Mouse (Mus musculus): ENCODE results near the gene Des.

Gene Des

DNA sequence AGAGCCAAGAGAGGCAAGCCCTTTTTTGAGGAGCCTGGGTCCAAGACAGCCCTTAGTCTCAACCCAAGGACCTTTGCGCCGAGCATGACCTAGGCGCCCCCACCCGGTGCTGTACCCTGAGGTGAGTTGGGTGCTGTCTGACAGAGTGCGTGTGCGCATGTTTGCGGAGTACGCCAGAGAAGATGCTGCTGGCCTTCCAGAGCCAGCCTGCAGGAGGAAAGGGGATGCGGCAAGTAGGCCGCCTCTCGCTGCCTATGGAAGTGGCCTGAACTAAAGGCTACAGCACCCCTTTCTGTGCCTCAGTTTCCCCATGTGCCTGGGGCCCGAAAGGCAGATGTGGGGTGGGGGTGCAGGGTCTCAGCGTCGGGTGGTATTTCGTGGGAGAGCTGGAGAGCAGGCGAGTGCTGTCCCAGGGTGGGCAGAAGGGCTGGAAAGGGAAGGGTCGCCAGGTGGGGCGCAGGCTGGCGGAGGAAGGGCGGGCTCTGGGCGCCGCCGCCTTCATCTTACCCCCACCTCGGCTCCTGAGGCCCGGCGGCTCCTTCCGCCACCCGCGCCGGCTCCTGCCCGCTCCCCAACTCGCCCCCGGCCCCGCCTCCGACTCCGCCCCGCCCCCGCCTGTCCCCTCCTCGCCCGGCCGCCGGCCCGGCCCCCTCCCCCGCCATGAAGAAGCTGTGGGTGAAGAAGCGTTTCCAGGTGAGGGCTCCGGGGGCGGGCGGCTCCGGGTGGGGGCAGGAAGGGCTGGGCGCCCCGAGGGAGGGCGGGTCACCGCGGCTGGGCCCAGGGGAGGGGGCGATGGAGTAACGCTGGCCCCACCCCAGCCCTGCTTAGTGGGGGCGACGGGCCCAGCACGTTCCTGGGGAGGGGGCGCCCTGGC is 21.6 kb downstream of the Des start:
- no peak for DNase-seq (ENCODE audit: low spot score in 2 of 2)

DNA sequence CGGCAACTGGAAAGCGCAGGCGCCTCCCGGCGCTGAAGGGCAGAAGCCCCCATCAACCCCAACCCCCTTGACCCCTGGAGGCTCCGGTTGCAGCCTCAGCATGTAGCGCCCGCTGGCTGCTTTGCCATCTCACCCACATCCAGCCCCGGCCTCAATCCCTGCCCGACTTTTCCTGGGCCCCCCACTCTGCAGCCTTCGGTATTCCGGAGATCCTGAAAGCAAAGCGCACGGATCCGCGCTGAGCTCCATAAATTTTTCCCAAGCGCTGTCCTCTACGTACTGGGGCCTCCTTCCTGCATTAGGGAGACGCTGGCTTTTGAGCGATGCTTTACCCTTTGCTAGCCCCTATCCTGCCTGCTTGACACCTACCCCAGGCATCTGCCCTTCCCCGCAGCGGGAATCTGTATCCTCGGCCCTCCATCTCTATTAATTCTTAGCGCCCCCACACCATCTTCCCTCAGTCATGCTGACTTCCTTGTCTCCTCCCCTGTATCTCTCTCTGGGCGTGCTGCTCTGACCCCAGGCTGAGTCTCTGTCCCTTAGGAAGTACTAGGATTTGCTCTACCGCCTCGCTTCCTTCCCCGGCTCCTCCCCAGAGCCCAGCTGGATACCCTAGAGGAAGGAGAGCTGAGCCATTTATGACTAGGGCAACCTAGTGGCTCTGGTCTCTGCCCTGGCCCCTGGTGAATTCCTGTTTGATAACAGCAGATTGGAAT is 22.4 kb downstream of the Des start:
- DNase-seq (ENCODE audit: low spot score in 2 of 2), result no peak

DNA sequence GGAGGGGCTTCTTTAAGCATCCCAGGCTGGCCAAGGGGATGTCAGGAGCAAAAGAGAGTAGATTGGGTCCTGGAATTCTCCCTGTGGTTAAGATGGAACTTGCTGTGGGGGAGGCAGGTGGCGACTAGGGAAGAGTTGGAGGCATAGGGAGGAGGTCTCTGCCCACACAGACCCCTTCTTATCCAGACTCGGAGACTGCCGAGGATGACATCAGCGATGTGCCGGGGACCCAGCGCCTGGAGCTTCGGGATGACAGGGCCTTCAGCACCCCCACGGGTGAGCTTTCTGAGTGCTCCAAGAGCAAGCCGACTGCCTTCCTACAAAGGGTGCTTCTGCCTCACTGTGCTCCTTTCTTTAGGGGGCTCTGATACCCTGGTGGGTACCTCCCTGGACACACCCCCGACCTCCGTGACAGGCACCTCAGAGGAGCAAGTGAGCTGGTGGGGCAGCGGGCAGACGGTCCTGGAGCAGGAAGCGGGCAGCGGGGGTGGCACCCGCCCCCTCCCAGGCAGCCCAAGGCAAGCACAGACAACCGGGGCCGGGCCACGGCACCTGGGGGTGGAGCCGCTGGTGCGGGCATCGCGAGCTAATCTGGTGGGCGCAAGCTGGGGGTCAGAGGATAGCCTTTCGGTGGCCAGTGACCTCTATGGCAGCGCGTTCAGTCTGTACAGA is 24.5 kb downstream of the Des start:
- no peak for DNase-seq (ENCODE audit: low spot score in 2 of 2)

DNA sequence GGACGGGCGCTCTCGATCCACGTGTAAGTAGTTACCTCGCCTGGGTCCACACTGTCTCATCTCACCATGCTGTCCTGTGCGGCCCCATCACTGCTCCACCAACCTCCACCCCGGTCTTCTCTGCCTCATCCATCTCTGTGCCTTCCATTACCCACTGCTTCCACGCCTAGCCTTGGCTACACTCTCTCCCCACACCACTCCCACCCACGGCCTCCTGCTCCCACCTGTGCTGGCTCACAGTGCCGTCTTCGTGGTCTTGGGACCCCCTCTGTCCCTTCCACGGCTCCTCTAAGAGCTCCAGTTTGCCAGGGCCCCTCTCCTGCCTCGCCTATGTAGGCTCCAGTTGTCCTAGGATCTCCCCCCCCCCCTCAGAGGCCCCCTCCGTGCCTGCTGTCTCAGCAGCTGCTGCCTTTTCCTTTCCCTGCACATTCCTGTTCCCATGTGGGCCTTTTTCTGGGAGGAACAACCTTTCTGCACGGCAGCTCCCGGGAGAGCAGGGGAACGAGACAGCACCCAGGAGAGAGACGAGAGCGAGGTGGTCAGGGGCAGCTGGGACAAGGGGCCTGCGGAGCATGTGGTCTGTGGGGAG is 25.1 kb downstream of the Des start:
- no peak for DNase-seq (ENCODE audit: low spot score in 2 of 2)

DNA sequence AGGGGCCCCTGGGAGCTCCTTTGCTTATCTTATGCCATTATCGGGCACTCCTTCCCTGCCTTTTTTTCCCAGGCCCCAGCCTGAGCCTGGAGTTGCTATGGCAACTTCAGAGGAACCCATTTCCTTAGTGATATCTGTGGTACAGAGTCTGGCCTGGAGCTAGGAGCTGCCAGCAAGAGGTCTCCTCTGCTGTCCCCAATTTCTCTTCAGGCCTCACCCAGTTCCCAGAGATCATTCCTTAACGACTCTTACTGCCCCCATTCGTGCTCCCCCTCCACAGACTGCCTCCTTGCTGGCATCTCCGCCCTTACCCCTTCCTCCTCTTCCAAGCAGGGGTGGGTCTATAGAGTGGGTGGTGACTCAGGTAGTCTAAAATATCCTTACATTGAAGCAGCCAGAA is 26.0 kb downstream of the Des start:
- DNase-seq (ENCODE audit: low spot score in 2 of 2), result no peak

DNA sequence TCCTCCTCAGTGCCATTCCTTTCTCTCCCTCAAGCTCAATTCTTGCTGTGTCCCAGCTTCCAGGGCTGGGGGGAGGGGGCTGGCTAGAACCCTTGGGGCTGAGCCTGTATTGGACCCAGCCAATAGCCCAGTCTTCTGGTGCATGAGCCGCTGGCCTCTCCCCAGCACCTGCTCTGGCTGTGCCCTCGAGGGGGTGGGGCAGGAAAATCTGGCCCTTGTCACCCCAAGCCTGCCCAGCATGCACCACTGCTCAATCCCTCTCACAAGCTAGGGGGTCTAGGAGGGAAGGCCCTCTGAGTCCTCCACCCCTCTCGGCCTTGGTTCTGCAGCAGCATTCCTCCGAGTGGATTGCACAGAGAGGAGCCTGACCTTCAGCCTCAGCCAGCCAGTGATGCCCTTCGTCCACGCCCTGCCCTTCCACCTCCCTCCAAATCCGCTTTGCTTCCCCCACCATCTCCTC is 27.4 kb downstream of the Des start:
- no peak for DNase-seq (ENCODE audit: low spot score in 2 of 2)

DNA sequence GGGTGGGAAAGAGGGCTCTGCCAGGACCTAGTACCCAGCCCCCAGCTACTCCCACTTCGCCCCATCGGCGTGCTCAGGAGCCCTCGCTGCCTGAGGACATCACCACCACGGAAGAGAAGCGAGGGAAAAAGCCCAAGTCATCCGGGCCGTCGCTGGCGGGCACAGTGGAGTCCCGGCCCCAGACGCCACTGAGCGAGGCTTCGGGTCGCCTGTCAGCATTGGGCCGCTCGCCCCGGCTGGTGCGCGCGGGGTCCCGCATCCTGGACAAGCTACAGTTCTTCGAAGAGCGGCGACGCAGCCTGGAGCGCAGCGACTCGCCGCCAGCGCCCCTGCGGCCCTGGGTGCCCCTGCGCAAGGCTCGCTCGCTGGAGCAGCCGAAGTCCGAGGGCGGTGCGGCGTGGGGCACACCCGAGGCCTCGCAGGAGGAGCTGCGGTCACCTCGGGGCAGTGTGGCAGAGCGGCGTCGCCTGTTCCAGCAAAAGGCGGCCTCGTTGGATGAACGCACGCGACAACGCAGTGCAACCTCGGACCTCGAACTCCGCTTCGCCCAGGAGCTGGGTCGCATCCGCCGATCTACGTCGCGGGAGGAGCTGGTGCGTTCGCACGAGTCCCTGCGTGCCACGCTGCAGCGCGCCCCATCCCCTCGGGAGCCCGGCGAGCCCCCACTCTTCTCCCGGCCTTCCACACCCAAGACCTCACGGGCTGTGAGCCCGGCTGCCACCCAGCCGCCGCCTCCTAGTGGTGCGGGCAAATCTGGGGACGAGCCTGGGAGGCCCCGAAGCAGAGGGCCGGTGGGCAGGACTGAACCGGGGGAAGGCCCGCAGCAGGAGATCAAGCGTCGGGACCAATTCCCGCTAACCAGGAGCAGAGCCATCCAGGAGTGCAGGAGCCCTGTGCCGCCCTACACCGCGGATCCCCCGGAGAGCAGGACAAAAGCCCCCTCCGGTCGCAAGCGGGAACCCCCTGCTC is 28.1 kb downstream of the Des start:
- DNase-seq (ENCODE audit: low spot score in 2 of 2), result no peak

DNA sequence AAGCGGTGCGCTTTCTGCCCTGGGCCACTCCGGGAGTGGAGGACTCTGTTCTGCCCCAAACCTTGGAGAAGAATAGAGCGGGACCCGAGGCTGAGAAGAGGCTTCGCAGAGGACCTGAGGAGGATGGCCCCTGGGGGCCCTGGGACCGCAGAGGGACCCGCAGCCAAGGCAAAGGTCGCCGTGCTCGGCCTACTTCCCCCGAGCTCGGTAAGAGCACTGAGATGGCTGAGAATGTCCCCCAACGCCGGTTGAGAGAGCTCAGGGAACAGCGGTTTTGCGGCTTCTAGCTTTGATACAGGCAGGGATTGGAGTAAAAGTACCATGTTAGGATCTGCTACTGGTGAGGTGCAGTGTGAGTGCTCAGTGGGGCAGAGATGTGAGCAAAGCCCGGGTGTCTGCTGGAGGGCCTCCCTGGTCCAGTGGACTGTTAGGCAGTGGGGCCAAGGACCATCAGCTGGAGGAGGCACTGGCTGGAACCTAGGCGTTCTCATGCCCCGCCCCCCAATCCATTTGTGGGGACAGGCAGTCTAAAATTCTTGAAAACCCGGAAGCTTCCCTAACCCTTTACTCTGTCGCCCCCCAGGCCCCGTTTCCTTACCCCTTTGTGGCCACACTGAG is 28.9 kb downstream of the Des start:
- no peak for DNase-seq (ENCODE audit: low spot score in 2 of 2)

DNA sequence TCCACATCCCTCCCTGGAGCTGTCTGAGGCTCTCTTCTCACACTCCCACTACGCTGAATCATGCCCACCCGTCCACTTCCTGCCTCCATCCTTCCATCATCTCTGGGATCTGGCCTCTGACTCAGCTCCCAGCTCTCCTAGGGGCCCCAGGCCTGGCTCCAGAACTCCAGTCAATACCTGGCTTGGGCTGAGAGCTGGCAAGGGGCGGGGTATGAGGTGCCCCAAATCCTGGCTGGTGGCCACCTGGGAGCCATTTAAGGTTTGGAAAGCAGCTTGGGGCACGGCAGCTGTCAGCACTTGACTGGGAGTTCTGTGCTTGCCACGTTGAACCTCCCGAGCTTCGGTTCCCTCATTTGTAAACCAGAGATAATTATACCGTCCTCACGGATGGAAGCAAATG is 33.0 kb downstream of the Des start:
- no peak for DNase-seq (ENCODE audit: low spot score in 2 of 2)

DNA sequence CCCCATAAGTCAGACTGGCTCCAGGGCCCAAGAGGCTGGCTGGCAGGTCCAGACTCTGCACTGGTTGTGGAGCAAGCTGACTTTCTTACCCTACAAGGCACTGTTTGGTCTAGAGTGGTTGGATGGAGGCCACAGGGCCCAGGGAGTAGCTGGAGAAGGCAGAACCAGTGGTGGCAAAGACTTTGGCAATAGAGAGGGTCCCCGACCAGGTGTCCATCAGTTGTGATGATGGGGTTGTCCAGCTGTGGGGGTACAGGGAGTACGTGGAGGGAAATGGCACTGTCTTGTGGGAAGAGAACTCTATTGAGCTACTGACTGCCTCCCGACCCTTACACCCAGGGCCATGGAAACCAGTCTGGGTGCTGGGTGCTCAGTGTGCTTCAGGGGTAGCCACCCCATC is 33.7 kb downstream of the Des start:
- no peak for DNase-seq (ENCODE audit: low spot score in 2 of 2)

DNA sequence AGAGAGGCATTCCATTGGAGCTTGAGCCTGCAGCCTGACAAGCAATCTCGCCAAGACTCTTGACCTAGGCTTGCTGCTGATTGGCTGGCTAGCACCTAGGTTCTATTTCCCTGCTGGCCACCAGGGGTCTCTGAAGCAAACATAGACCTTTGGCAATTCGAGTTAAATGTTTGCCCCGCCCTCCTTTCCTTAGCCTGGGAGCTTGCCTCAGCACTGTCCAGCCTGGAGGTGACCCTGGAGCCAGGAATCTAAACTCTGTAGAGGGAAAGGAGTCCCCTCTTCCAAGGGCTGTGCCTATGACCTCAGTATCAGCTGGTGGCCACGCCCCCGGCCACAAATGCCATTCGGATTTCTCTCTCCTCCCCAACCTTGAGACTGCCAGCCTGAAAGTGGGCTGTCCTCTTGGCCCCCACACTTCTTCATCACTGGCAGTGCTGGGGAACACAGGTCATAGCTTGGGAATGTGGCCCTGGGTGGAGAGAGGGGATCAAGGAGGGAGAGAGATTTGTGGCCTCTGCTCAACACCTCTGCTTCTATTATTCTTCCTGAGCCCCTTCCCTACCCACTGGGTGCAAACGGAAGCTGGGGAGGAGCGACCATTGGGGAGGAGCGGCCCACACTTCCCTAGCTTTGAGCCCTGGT is 38.8 kb downstream of the Des start:
- peak in 1 of 2 experiments; percentile 64 for DNase-seq (ENCODE audit: low spot score in 2 of 2)

DNA sequence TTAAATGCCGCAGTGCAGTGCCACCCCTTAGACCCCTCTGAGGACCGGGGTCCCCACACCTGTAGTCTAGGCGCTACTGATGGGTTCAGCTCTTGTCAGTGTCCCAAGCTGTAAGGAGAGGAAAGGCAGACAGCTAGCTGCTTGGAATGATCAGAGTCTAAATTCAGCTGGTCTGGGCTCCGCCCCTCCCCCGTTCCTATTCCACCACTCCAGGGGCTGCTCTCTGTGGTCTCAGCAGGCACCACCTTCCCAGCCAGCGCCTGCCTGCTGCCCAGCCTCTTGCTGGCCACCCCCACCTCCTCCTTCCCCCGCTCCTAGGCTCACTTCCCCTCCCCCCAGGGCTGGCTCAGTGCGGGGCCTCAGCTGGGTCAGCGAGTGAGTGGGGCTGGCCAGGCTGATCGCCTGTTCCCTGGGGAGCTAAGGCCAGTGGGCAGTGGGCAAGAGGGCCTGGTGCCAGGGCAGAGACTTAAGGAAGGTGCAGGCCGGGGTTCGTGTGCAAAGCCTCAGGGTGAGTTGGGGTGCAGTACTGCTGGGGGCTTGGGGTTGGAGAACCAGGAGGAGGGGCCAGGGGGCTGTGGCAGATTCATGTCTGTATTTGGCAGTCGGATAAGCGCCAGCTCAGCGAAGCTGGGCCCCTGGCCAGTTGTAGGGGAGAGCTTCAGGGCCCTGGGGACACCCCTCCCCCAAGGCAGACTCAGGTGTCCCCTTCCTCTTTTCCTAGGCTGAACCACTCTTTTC is 39.8 kb downstream of the Des start:
- DNase-seq (ENCODE audit: low spot score in 2 of 2), result peak; percentile 69 to 77

DNA sequence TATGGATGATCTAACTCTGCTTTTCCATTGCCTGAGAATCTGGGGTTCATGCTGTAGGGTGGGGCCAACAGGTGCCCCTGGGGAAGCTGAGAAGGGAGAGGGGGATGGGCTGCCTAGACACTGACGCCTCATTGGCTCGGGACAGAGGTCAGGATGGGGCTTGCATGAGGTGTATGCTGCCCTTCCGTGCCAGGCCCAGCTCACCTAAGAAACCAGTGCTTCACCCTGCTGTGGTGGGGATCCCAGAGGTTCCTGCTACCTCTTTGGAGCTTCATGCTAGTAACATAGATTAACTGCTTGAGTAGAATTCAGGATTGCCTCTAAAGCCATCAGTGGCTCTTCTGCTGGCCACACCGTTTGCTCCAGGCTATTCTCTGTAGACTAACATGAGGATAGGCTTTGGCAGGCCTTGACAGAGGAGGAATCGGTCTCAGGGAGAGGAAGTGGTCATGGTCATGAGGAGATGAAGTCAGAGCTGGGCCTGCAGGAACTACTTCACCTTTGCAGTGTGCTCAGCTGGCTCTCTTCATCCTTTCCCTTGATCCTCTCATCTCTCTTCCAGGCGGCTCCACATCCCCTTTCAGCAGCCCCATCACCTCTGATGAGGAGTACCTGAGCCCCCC is 40.5 kb downstream of the Des start:
- DNase-seq (ENCODE audit: low spot score in 2 of 2), result no peak

DNA sequence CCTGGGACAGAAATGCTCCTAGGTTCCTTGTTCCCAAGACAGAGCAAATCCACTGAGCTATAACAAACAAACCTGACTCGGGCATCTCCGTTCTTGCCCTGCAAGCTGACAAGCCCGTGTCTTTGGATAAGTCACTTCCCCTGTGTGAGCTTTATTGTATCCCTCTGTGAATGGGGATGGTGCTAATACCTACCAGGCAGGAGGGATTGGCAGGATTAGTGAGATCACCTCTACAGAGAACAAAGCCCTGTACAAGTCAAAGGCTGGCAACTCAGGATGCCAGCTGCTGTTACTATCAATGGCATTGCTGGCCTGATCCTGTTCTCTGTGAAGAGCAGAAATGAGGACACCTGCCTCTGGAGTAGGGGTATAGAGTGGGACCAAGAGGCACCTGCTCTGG is 45.4 kb downstream of the Des start:
- DNase-seq (ENCODE audit: low spot score in 2 of 2), result no peak

DNA sequence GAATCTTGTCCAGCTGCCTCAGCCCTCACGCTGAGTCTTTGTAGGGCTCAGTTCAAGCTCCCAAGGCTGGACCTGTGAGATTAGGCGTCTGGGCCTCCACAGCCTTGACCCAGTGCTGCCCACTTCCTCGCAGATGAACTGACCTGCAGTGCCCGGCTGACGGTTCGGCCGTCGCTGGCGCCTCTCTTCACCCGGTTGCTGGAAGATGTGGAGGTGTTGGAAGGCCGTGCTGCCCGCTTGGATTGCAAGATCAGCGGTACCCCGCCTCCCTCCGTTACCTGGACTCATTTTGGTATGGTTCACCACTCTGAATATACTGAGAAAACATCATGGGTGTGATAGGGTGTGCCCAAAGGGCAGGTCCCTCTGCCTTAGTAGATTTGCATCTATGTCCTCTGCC is 46.0 kb downstream of the Des start:
- no peak for DNase-seq (ENCODE audit: low spot score in 2 of 2)

DNA sequence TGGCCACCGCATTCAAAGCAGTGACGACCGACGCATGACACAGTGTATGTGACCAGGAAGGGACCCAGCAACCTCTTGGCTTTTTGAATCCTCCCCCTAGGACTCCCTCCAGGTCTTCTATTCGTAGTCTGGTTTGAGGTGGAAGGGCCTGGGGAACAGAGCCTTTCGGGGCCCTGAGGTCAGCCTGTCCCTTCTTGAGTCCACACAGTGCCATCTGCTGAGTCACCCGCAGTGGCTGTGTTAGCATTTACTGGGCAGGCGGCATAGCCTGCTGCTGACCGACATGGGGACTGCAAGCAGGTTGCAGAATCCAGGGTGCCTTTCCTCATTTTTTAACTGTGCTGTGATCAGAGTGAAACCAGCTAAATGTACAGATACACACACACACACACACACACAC is 46.9 kb downstream of the Des start:
- no peak for DNase-seq (ENCODE audit: low spot score in 2 of 2)

DNA sequence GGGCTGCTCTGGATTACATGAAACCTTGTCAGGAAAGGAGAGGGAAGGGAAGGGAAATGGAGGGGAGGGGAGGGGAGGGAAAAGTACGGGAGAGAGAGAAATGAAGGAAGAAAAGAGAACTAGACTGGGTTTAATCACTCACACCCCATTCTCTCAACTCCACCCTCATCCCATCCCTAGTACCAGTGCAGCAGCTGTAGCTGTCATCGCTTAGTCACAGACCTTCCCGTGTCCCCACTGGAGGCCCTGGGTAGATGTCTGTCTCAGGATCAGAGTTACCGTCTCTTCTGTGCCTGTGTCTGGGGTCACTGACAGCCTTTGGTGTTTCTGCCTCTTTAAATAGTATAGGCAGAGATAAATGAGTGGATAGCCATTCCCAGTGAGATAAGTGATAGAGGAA is 48.1 kb downstream of the Des start:
- no peak for DNase-seq (ENCODE audit: low spot score in 2 of 2)

DNA sequence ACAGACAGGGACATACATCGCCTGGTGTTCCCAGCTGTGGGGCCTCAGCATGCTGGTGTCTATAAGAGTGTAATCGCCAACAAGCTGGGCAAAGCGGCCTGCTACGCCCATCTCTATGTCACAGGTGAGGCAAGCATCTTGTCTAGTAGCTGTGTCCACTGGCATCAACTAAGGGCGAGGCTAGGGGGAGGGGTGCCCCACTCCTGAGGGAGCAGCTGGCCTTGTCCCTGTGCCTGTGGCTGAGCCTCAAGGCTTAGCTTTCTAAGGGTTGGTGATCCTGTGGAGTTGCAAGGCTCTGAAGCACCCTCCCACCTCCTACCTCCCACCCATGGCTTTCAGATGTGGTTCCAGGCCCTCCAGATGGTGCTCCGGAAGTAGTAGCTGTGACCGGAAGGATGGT is 49.8 kb downstream of the Des start:
- no peak for DNase-seq (ENCODE audit: low spot score in 2 of 2)

DNA sequence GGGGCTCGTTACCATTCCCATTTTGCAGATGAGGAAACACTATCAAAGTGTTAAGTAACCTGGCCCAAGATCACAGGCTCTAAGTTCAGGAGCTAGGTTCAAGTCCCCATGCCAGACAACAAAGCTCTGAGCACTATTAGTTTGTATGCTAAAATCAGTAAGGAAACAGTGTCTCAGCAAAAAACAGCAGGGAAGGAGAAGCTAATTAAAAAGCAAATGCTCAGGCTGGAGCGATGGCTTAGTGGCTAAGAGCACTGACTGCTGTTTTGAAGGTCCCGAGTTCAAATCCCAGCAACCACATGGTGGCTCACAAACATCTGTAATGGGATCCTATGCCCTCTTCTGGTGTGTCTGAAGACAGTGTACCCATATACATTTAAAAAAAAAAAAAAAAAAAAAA is 52.1 kb downstream of the Des start:
- no peak for DNase-seq (ENCODE audit: low spot score in 2 of 2)
